Mouse (Mus musculus): Measurements from ENCODE around the gene Tspoap1.

- no peak for TF ChIP-seq GATA1 (IDR thresholded peaks at IDR 0.05; ENCODE audit: borderline replicate concordance, low read length)
- no peak for TF ChIP-seq FLI1 (IDR thresholded peaks at IDR 0.05; ENCODE audit: low read length)
These were observed 4.9 kb upstream of the Tspoap1 start for GRCm38 (mm10) chr11:87755360-87756017.
